Mouse (Mus musculus): Measurements from ENCODE around the gene Cyp2s1. TPM values are rescaled to one million over a fixed set of nuclear protein-coding genes. Genes with fewer than 3 reads are reported as not detected.

Gene Cyp2s1
- polyA plus RNA-seq, 1 experiment from 2014 or later: 2.1 TPM

- DNase-seq: peak; percentile 67
- peaks cover 13% of the 10 kb centered on the region for H3K4me1 ChIP-seq (ENCODE audit: control insufficient read depth, insufficient read depth, low read length)
Observed at GRCm38 (mm10) chr7:25788220-25789128, 28.2 kb downstream of the Cyp2s1 start, which contains the start of gene Axl. TSS of gene Axl (minus strand) at chr7:25788705.

GRCm38 (mm10) chr7:25787456-25788219 is 29.1 kb downstream of the Cyp2s1 start:
- Histone ChIP-seq H3K27ac (replicated peaks; ENCODE audit: low read depth, low read length) (0 out of 2 replicates have a peak overlapping the region, but pooled peaks have one; percentile 41), H3K4me1 (ENCODE audit: control insufficient read depth, insufficient read depth, low read length) (peaks cover 13% of the 10 kb centered on the region), H3K9me3 (ENCODE audit: control insufficient read depth, low read length) (no peaks in the 10 kb centered on the region), H3K9ac (replicated peaks; ENCODE audit: low read length) (peak overlapping the region; percentile 47; the same call in 1 of the 2 replicates), H3K36me3 (ENCODE audit: control insufficient read depth, insufficient read depth, low read length) (no peaks in the 10 kb centered on the region), H3K27me3 (ENCODE audit: control insufficient read depth, insufficient read depth, low read length) (no peaks in the 10 kb centered on the region), H3K4me2 (ENCODE audit: low read length) (peak overlapping the region; percentile 67), H3K4me3 (replicated peaks; ENCODE audit: low read depth, low read length) (peak overlapping the region; percentile 38)
- 25% methylated on average over 9 of the region's 9 CpGs for WGBS
- ATAC-seq (ENCODE audit: low FRiP score, low TSS enrichment): peak; percentile 10; the same call in 1 of the 2 replicates
- peak; percentile 8 for DNase-seq

More at GRCm38 (mm10) chr7:25788220-25789128, 28.2 kb downstream of the Cyp2s1 start, which contains the start of gene Axl:
- Histone ChIP-seq H3K4me2 (ENCODE audit: low read length) (peak within 1 kb of the TSS; percentile 67), H3K9me3 (ENCODE audit: control insufficient read depth, low read length) (no peaks in the 10 kb centered on the region), H3K4me3 (replicated peaks; ENCODE audit: low read depth, low read length) (peak within 1 kb of the TSS; percentile 38), H3K27me3 (ENCODE audit: control insufficient read depth, insufficient read depth, low read length) (no peaks in the 10 kb centered on the region), H3K36me3 (ENCODE audit: control insufficient read depth, insufficient read depth, low read length) (no peaks in the 10 kb centered on the region), H3K27ac (replicated peaks; ENCODE audit: low read depth, low read length) (0 out of 2 replicates have a peak within 1 kb of the TSS, but pooled peaks have one; percentile 41), H3K9ac (replicated peaks; ENCODE audit: low read length) (peak within 1 kb of the TSS; percentile 47)
- ATAC-seq (ENCODE audit: low FRiP score, low TSS enrichment): peak; percentile 81
- WGBS: 2% methylated on average over 29 of the region's 30 CpGs

GRCm38 (mm10) chr7:25786974-25787373 is 29.7 kb downstream of the Cyp2s1 start:
- Histone ChIP-seq H3K9me3 (ENCODE audit: control insufficient read depth, low read length) (no peaks in the 10 kb centered on the region), H3K4me3 (replicated peaks; ENCODE audit: low read depth, low read length) (no peak overlapping the region), H3K4me1 (ENCODE audit: control insufficient read depth, insufficient read depth, low read length) (peaks cover 13% of the 10 kb centered on the region), H3K27me3 (ENCODE audit: control insufficient read depth, insufficient read depth, low read length) (no peaks in the 10 kb centered on the region), H3K27ac (replicated peaks; ENCODE audit: low read depth, low read length) (no peak overlapping the region), H3K36me3 (ENCODE audit: control insufficient read depth, insufficient read depth, low read length) (no peaks in the 10 kb centered on the region), H3K4me2 (ENCODE audit: low read length) (no peak overlapping the region), H3K9ac (replicated peaks; ENCODE audit: low read length) (no peak overlapping the region)
- 84% methylated on average over 4 of the region's 4 CpGs for WGBS
- ATAC-seq (ENCODE audit: low FRiP score, low TSS enrichment): no peak
- no peak for DNase-seq

- Histone ChIP-seq H3K36me3 (ENCODE audit: control insufficient read depth, insufficient read depth, low read length) (no peaks in the 10 kb centered on the region), H3K27me3 (ENCODE audit: control insufficient read depth, insufficient read depth, low read length) (no peaks in the 10 kb centered on the region), H3K4me1 (ENCODE audit: control insufficient read depth, insufficient read depth, low read length) (peaks cover 23% of the 10 kb centered on the region), H3K4me2 (ENCODE audit: low read length) (no peak overlapping the region), H3K9ac (replicated peaks; ENCODE audit: low read length) (no peak overlapping the region), H3K4me3 (replicated peaks; ENCODE audit: low read depth, low read length) (no peak overlapping the region), H3K27ac (replicated peaks; ENCODE audit: low read depth, low read length) (no peak overlapping the region), H3K9me3 (ENCODE audit: control insufficient read depth, low read length) (no peaks in the 10 kb centered on the region)
- WGBS: 81% methylated on average over 4 of the region's 4 CpGs
- ATAC-seq (ENCODE audit: low FRiP score, low TSS enrichment): no peak
- no peak for DNase-seq
Observed at GRCm38 (mm10) chr7:25785752-25786151, 31.0 kb downstream of the Cyp2s1 start.

- no peaks in the 10 kb centered on the region for H3K9me3 ChIP-seq (ENCODE audit: control insufficient read depth, low read length)
- no peak overlapping the region for H3K4me3 ChIP-seq (replicated peaks; ENCODE audit: low read depth, low read length)
- H3K4me1 ChIP-seq (ENCODE audit: control insufficient read depth, insufficient read depth, low read length): peaks cover 23% of the 10 kb centered on the region
- no peak for DNase-seq
- no peak overlapping the region for H3K9ac ChIP-seq (replicated peaks; ENCODE audit: low read length)
- H3K36me3 ChIP-seq (ENCODE audit: control insufficient read depth, insufficient read depth, low read length): no peaks in the 10 kb centered on the region
- H3K27ac ChIP-seq (replicated peaks; ENCODE audit: low read depth, low read length): no peak overlapping the region
- WGBS: 34% methylated on average over 1 of the region's 1 CpGs
- H3K4me2 ChIP-seq (ENCODE audit: low read length): no peak overlapping the region
- no peak for ATAC-seq (ENCODE audit: low FRiP score, low TSS enrichment)
- H3K27me3 ChIP-seq (ENCODE audit: control insufficient read depth, insufficient read depth, low read length): no peaks in the 10 kb centered on the region
Observed at GRCm38 (mm10) chr7:25784808-25785207, 31.9 kb downstream of the Cyp2s1 start.

GRCm38 (mm10) chr7:25783746-25784145 is 33.0 kb downstream of the Cyp2s1 start:
- Histone ChIP-seq H3K9me3 (ENCODE audit: control insufficient read depth, low read length) (no peaks in the 10 kb centered on the region), H3K4me3 (replicated peaks; ENCODE audit: low read depth, low read length) (no peak overlapping the region), H3K4me2 (ENCODE audit: low read length) (no peak overlapping the region), H3K27ac (replicated peaks; ENCODE audit: low read depth, low read length) (no peak overlapping the region), H3K9ac (replicated peaks; ENCODE audit: low read length) (no peak overlapping the region), H3K36me3 (ENCODE audit: control insufficient read depth, insufficient read depth, low read length) (no peaks in the 10 kb centered on the region), H3K4me1 (ENCODE audit: control insufficient read depth, insufficient read depth, low read length) (peaks cover 18% of the 10 kb centered on the region), H3K27me3 (ENCODE audit: control insufficient read depth, insufficient read depth, low read length) (no peaks in the 10 kb centered on the region)
- WGBS: 70% methylated on average over 8 of the region's 8 CpGs
- DNase-seq: no peak
- no peak for ATAC-seq (ENCODE audit: low FRiP score, low TSS enrichment)

- WGBS: 90% methylated on average over 6 of the region's 6 CpGs
- DNase-seq (no peak), ATAC-seq (ENCODE audit: low FRiP score, low TSS enrichment) (no peak)
- Histone ChIP-seq H3K4me2 (ENCODE audit: low read length) (no peak overlapping the region), H3K9ac (replicated peaks; ENCODE audit: low read length) (no peak overlapping the region), H3K27ac (replicated peaks; ENCODE audit: low read depth, low read length) (no peak overlapping the region), H3K27me3 (ENCODE audit: control insufficient read depth, insufficient read depth, low read length) (no peaks in the 10 kb centered on the region), H3K4me1 (ENCODE audit: control insufficient read depth, insufficient read depth, low read length) (peaks cover 10% of the 10 kb centered on the region; the same call in 1 of the 2 replicates), H3K4me3 (replicated peaks; ENCODE audit: low read depth, low read length) (no peak overlapping the region), H3K36me3 (ENCODE audit: control insufficient read depth, insufficient read depth, low read length) (no peaks in the 10 kb centered on the region), H3K9me3 (ENCODE audit: control insufficient read depth, low read length) (no peaks in the 10 kb centered on the region)
Observed at GRCm38 (mm10) chr7:25782744-25783143, 34.0 kb downstream of the Cyp2s1 start.

GRCm38 (mm10) chr7:25781937-25782610 is 34.6 kb downstream of the Cyp2s1 start:
- Histone ChIP-seq H3K4me3 (replicated peaks; ENCODE audit: low read depth, low read length) (peak overlapping the region; percentile 29), H3K27ac (replicated peaks; ENCODE audit: low read depth, low read length) (no peak overlapping the region), H3K36me3 (ENCODE audit: control insufficient read depth, insufficient read depth, low read length) (no peaks in the 10 kb centered on the region), H3K27me3 (ENCODE audit: control insufficient read depth, insufficient read depth, low read length) (no peaks in the 10 kb centered on the region), H3K9me3 (ENCODE audit: control insufficient read depth, low read length) (no peaks in the 10 kb centered on the region), H3K4me1 (ENCODE audit: control insufficient read depth, insufficient read depth, low read length) (peaks cover 10% of the 10 kb centered on the region; the same call in 1 of the 2 replicates), H3K9ac (replicated peaks; ENCODE audit: low read length) (peak overlapping the region; percentile 46), H3K4me2 (ENCODE audit: low read length) (peak overlapping the region; percentile 63)
- WGBS: 58% methylated on average over 11 of the region's 11 CpGs
- ATAC-seq (ENCODE audit: low FRiP score, low TSS enrichment) (peak; percentile 36; the same call in 1 of the 2 replicates), DNase-seq (peak; percentile 26)
